27 mouse cellular contexts compared by ENCODE assay signal in the genomic region with DNA sequence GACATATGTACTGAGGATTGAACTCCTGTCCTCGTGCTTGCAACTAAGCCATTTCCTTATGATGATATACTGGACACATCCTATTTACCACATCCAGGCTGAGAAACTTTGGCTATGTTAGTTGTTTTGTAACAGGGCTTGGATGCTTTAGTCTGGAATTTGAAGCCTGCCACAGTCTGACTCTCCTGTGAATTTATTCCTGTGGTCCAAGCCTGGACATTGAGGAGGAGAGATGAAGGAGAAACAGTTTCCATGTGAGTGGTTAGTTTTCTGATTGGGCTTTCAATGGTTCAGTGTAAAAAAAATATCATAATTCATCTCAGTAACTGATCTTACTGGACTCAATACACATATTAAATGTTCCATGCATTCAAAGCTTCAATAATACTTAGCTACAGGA.
"Had no signal": no experiment of that assay in that cellular context is flagged by ENCODE, and none has a peak within 500 bp of the region (broad histone marks: within the 10 kb centered on the region; RNA-seq: fewer than 3 reads in every experiment).

No protein-coding gene starts in this region.

- H3K9ac ChIP-seq: heart, embryonic 13.5 days; heart, embryonic 15.5 days; hindbrain, embryonic 13.5 days; hindbrain, embryonic 15.5 days; kidney, embryonic 15.5 days; limb, embryonic 12.5 days; liver, embryonic 13.5 days; liver, embryonic 15.5 days had no signal

- H3K9me3 ChIP-seq: heart, embryonic 10.5 days; heart, embryonic 13.5 days; heart, embryonic 15.5 days; hindbrain, embryonic 13.5 days; hindbrain, embryonic 15.5 days; kidney, embryonic 15.5 days; limb, embryonic 12.5 days; liver, embryonic 13.5 days; liver, embryonic 15.5 days had no signal

- DNase-seq: gastrocnemius, postnatal 14 days; gastrocnemius, postnatal 36 days; heart, adult 18-20 months; heart, postnatal 14 days; heart, postnatal 36 days; kidney, adult 11 months; kidney, adult 2 months; kidney, adult 9 months; kidney, postnatal 14 days; kidney, postnatal 4 days; layer of hippocampus, postnatal 36 days; left cerebral cortex, postnatal 4 days; liver; liver, embryonic 13.5 days had no signal

- H3K36me3 ChIP-seq: heart, embryonic 10.5 days; heart, embryonic 13.5 days; heart, embryonic 15.5 days; hindbrain, embryonic 13.5 days; hindbrain, embryonic 15.5 days; kidney, embryonic 15.5 days; limb, embryonic 12.5 days; liver, embryonic 13.5 days; liver, embryonic 15.5 days had no signal

- H3K27me3 ChIP-seq: heart, embryonic 13.5 days; heart, embryonic 15.5 days; hindbrain, embryonic 13.5 days; hindbrain, embryonic 15.5 days; kidney, embryonic 15.5 days; limb, embryonic 12.5 days; liver, embryonic 13.5 days; liver, embryonic 15.5 days had no signal

- ATAC-seq: hindbrain, postnatal 0 days; intestine, embryonic 16.5 days had no signal

- H3K4me3 ChIP-seq: heart, embryonic 10.5 days; heart, embryonic 13.5 days; heart, embryonic 15.5 days; hindbrain, embryonic 13.5 days; hindbrain, embryonic 15.5 days; kidney, embryonic 15.5 days; layer of hippocampus, adult 2 months; limb, embryonic 12.5 days; liver, embryonic 13.5 days; liver, embryonic 15.5 days had no signal

- H3K4me1 ChIP-seq: heart, embryonic 10.5 days; heart, embryonic 13.5 days; heart, embryonic 15.5 days; hindbrain, embryonic 13.5 days; hindbrain, embryonic 15.5 days; kidney, embryonic 15.5 days; limb, embryonic 12.5 days; liver, embryonic 13.5 days; liver, embryonic 15.5 days had no signal

- H3K4me2 ChIP-seq: heart, embryonic 13.5 days; heart, embryonic 15.5 days; hindbrain, embryonic 13.5 days; hindbrain, embryonic 15.5 days; kidney, embryonic 15.5 days; limb, embryonic 12.5 days; liver, embryonic 11.5 days; liver, embryonic 13.5 days; liver, embryonic 15.5 days had no signal

- H3K27ac ChIP-seq: heart, embryonic 10.5 days; heart, embryonic 13.5 days; heart, embryonic 15.5 days; hindbrain, embryonic 13.5 days; hindbrain, embryonic 15.5 days; hindbrain, postnatal 0 days; kidney, embryonic 15.5 days; kidney, postnatal 0 days; layer of hippocampus, adult 2 months; limb, embryonic 12.5 days; liver, embryonic 13.5 days; liver, embryonic 15.5 days had no signal
